Mouse (Mus musculus) kidney, embryonic 16.5 days (tissue): Measurements from ENCODE around the gene Npb. TPM values are rescaled to one million over a fixed set of nuclear protein-coding genes. Genes with fewer than 3 reads are reported as not detected.

Source experiments
- ATAC-seq: fragments of 200-750 bp; cut with Nextera tagmentation; 2 replicates; pipeline ENCODE4 v1.8.0; 2017; ENCODE audit warnings: moderate TSS enrichment; ENCODE audit not compliant: low FRiP score, low TSS enrichment
- H3K27ac ChIP-seq: fragments of 300-500 bp; sonication (generic); 2 replicates; pipeline ENCODE4 v1.5.1; 2014; ENCODE audit warnings: low read length
- H3K27me3 ChIP-seq: fragments of 300-500 bp; sonication (generic); 2 replicates; pipeline ENCODE4 v1.6.1; 2014; ENCODE audit warnings: low read length, control low read depth, mixed read lengths; ENCODE audit not compliant: insufficient read depth
- H3K36me3 ChIP-seq: fragments of 300-500 bp; sonication (generic); 2 replicates; pipeline ENCODE4 v1.6.1; 2014; ENCODE audit warnings: low read length, control low read depth, mixed read lengths; ENCODE audit not compliant: insufficient read depth
- H3K4me1 ChIP-seq: fragments of 300-500 bp; sonication (generic); 2 replicates; pipeline ENCODE4 v1.6.1; 2014; ENCODE audit warnings: low read length, control low read depth, mixed read lengths; ENCODE audit not compliant: insufficient read depth
- H3K4me2 ChIP-seq: fragments of 300-500 bp; sonication (generic); replicated peaks from 2 replicates; pipeline ENCODE4 v1.6.1; 2014; ENCODE audit warnings: low read depth, low read length
- H3K4me3 ChIP-seq: fragments of 300-500 bp; sonication (generic); 2 replicates; pipeline ENCODE4 v1.5.1; 2014; ENCODE audit warnings: mild to moderate bottlenecking, low read length
- H3K9ac ChIP-seq: fragments of 300-500 bp; sonication (generic); replicated peaks from 2 replicates; pipeline ENCODE4 v1.6.1; 2014; ENCODE audit warnings: low read length
- H3K9me3 ChIP-seq: fragments of 300-500 bp; sonication (generic); 2 replicates; pipeline ENCODE4 v1.6.1; 2016; ENCODE audit warnings: low read length, control low read depth
- WGBS: fragments of 180-500 bp; shearing (Covaris S2); extraction: QIAGEN DNeasy Blood & Tissue Kit; methylation state at CpG from one replicate; pipeline ENCODE4 v1.1.7; 2014; 5-methylcytosine and 5-hydroxymethylcytosine counted together
- polyA plus RNA-seq: library from polyadenylated mRNA; unstranded; fragments of >200 nt; fragmentation: Nextera tagmentation; extraction: Ambion mirVana; gene quantifications from 2 replicates; pipeline ENCODE4 v1.2.1, GENCODE M21; 2015

Gene Npb
- polyA plus RNA-seq, 1 experiment from 2014 or later = 27.7 TPM

DNA sequence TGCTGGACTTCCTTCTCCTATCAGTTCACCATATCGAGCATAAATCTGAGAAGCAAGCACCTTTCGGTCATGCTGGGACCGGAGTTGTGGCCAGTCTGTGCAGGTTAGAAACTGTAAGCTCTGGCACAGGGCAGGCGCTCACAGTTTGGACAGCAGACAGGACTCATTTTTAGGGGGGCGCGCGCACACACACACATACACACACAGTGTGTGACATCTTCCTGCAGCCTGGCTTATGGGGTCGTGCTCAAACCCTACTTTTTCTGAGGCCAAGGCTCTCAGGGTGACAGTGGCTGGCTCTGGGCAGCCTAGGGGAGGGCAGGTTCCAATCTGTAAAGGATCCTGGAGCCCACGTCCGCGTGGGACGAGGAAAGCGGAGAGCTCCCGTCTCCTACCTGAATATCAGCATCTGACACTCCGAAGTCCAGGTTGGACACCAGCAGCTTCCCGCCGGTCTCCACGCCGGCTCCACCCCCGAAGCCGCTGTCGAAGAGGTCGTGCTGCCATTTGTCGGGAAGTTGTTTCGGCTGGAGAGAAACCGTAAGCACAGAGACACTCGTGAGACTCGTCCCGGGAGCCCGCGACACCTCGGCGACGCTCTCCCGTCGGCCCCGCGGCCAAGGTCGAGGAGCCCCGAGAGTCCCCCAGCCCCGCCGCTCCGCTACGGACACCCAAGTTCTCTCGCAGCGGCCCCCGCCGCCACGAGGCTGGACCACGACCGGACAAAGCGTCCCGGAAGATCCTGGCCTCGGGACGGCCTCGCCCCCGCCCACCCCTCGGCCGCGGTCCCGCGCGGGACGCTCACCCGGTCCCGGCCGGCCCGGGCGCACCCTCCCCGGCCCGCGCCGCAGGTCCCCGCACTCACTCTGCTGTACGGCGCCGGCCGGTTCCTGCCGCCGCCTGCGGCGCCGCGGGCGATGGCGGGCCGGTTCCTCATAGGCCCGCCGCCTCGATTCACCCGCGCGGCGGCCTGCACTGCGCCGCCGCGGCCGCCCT, 10.7 kb upstream of the Npb start:
- no peaks in the 10 kb centered on the region for H3K9me3 ChIP-seq
- no peaks in the 10 kb centered on the region for H3K27me3 ChIP-seq
- H3K4me3 ChIP-seq = peak overlapping the region; percentile 91
- 3% methylated on average over 91 of the region's 99 CpGs for WGBS
- H3K9ac ChIP-seq = peak overlapping the region; percentile 97
- peak; percentile 75 for ATAC-seq
- peak overlapping the region; percentile 92 for H3K4me2 ChIP-seq
- peaks cover 51% of the 10 kb centered on the region for H3K36me3 ChIP-seq
- H3K4me1 ChIP-seq = peaks cover 18% of the 10 kb centered on the region
- peak overlapping the region; percentile 84 for H3K27ac ChIP-seq

DNA sequence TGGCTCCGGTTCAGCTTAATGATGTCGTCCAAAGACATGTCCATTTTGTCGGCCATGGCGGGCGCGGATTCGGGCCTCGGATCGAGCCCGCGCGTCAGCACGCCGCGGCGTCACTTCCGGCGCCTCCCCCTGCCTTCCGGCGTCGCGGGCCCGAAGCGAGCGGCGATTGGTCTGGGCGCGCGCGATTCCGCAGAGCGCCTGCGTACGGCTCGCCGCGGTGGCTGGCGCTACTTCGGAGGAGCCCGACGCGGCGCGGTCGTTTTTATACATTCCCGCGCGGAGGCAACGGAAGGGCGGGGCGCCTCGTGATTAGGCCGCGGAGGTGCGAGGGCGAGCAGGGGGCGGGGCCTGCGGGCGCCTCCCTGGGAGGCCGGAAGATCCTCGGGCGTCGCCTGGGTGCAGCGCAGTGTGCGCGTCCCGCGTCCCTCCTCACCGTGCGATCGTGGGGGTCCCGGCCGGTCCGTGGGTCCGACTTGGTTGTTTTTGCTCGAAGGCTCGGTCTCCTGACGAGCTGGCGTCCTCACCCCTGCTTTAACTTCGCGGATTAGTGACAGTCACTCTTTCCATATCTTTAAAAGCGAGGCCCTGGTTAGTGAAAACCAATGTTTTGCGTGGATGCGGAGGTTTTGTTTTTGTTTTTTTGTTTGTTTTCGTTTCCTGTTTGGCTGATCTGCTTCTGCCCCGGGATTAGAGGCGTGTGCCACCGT, 9.8 kb upstream of the Npb start, which contains the start of the genes Alyref and Anapc11:
Gene Alyref (minus strand): TSS at position 83 of the 707 bp plus-strand sequence.
Gene Anapc11 (plus strand): TSS at position 139 of the 707 bp plus-strand sequence.
- Histone ChIP-seq H3K4me3 (peak within 1 kb of the TSS; percentile 91), H3K27ac (peak within 1 kb of the TSS; percentile 84), H3K27me3 (no peaks in the 10 kb centered on the region), H3K4me1 (peaks cover 18% of the 10 kb centered on the region), H3K4me2 (peak within 1 kb of the TSS; percentile 92), H3K36me3 (peaks cover 50% of the 10 kb centered on the region), H3K9ac (peak within 1 kb of the TSS; percentile 97), H3K9me3 (no peaks in the 10 kb centered on the region)
- ATAC-seq = peak; percentile 98
- WGBS = under 1% methylated on average over 85 of the region's 88 CpGs

DNA sequence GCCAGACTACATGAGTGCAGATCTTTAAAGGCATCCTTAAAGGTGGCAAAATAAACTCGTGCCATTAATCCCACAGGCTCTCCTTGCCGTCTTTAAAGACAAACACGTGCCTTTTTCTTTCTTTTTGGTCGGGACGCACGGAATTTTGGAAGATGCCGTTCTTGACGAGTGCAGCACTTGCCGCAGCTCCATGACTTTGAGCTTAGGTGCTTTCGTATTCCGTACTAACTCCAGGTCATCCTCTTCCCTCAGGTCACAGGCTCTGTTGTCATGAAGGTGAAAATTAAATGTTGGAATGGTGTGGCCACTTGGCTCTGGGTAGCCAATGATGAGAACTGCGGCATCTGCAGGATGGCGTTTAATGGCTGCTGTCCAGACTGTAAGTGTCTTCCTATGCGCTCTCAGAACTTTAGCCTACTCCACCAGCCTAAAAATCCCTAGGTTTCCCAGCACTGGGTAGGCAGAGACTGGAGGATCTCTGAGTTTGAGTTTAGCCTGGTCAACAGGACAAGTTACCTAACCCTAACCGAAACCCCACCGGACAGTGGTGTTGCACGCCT, 9.2 kb upstream of the Npb start:
- no peaks in the 10 kb centered on the region for H3K27me3 ChIP-seq
- 41% methylated on average over 17 of the region's 17 CpGs for WGBS
- peak overlapping the region; percentile 82 for H3K27ac ChIP-seq
- no peak for ATAC-seq
- H3K36me3 ChIP-seq = peaks cover 46% of the 10 kb centered on the region
- H3K4me2 ChIP-seq = peak overlapping the region; percentile 84
- H3K4me1 ChIP-seq = peaks cover 18% of the 10 kb centered on the region
- H3K4me3 ChIP-seq = peak overlapping the region; percentile 91
- peak overlapping the region; percentile 97 for H3K9ac ChIP-seq
- no peaks in the 10 kb centered on the region for H3K9me3 ChIP-seq

DNA sequence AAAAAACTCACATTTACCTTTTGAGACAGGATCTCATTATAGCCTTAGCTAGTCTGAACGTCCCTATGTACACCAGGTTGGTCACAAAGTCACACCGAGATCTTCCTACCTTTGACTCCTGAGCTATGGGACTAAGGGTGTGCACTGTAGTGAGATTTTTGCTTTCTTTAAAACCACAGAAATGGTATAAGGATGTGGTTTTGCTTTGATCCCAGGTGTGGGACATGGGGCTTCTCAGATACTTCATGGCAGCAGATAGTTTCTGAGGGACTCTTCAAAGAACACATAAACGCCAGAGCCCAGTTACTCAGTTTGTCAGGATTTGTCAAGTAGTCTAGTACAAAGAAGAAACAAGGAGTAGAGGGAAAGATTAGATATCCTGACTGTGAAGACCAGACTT, 7.6 kb upstream of the Npb start:
- H3K4me1 ChIP-seq = peaks cover 18% of the 10 kb centered on the region
- 95% methylated on average over 3 of the region's 3 CpGs for WGBS
- no peak overlapping the region for H3K27ac ChIP-seq
- no peak for ATAC-seq
- no peak overlapping the region for H3K4me2 ChIP-seq
- no peaks in the 10 kb centered on the region for H3K9me3 ChIP-seq
- H3K36me3 ChIP-seq = peaks cover 41% of the 10 kb centered on the region
- no peaks in the 10 kb centered on the region for H3K27me3 ChIP-seq
- H3K9ac ChIP-seq = no peak overlapping the region
- no peak overlapping the region for H3K4me3 ChIP-seq

DNA sequence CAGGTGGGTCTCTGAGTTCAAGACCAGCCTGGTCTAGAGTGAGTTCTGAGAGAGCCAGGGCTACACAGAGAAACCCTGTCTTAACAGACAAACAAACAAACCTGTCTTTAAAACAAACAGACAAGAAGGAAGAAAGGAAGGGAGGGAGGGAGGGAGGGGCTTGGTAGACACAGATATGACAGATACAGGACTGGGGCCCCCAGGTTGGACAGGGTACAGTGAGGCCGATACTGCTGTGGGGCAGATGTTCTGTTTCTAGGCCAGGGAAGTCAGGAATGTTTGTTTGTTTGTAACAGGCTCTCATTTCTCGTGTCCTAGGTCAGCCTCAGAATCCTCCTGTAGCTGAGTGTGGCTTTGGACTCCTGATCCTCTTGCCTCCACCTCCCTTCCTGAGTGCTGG, 4.7 kb upstream of the Npb start:
- no peak overlapping the region for H3K4me2 ChIP-seq
- H3K27ac ChIP-seq = no peak overlapping the region
- peaks cover 33% of the 10 kb centered on the region for H3K36me3 ChIP-seq
- H3K9ac ChIP-seq = no peak overlapping the region
- 81% methylated on average over 2 of the region's 2 CpGs for WGBS
- H3K4me3 ChIP-seq = no peak overlapping the region
- no peaks in the 10 kb centered on the region for H3K27me3 ChIP-seq
- no peaks in the 10 kb centered on the region for H3K9me3 ChIP-seq
- ATAC-seq = no peak
- H3K4me1 ChIP-seq = peaks cover 22% of the 10 kb centered on the region

DNA sequence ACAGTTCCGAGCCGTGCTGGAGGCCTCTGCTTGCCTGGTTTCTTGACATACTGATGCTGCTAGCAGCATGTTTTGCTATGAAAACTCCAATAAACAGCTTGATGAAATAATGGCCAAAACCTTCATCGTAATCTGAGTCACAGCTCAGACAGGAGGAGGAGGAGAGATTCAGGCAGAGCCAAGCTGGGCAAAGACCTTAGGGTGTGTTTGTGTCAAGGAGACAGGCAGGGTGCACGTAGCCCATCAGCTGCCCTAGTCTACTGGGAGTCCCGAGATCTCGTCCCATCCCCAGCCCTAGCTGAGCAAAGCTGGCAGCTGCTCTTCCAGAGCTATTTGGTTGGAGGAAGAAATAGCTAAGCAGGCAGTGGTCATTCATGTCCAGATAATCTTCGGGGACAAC, 2.6 kb upstream of the Npb start:
- Histone ChIP-seq H3K4me2 (no peak overlapping the region), H3K36me3 (peaks cover 34% of the 10 kb centered on the region), H3K27ac (no peak overlapping the region), H3K9me3 (no peaks in the 10 kb centered on the region), H3K27me3 (no peaks in the 10 kb centered on the region), H3K9ac (no peak overlapping the region), H3K4me3 (no peak overlapping the region), H3K4me1 (peaks cover 25% of the 10 kb centered on the region)
- 88% methylated on average over 7 of the region's 7 CpGs for WGBS
- ATAC-seq = no peak

DNA sequence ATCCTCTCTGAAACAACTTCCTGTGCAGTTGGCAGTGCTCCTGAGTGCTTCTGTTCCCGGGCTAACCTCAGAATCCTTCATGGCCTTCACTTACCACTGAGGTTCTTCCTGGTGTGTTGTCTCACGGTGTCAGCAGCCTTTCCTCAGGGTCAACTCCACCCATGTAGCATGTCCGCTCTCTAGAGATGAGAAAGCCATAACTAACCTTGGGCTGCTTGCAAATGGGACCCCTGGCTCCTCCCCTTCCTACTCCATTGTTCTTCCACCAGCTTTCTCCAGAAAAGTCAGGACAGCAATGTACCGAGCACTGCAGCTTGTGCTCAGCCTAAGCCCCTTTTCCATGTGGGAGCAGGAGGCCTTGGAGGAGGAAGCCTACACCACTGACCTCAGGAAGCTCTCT, 1.5 kb upstream of the Npb start:
- no peaks in the 10 kb centered on the region for H3K9me3 ChIP-seq
- no peak for ATAC-seq
- H3K4me2 ChIP-seq = no peak overlapping the region
- no peak overlapping the region for H3K9ac ChIP-seq
- peaks cover 36% of the 10 kb centered on the region for H3K36me3 ChIP-seq
- H3K4me1 ChIP-seq = peaks cover 25% of the 10 kb centered on the region
- H3K27me3 ChIP-seq = no peaks in the 10 kb centered on the region
- no peak overlapping the region for H3K4me3 ChIP-seq
- 72% methylated on average over 4 of the region's 4 CpGs for WGBS
- H3K27ac ChIP-seq = no peak overlapping the region; the same call in 1 of the 2 replicates

DNA sequence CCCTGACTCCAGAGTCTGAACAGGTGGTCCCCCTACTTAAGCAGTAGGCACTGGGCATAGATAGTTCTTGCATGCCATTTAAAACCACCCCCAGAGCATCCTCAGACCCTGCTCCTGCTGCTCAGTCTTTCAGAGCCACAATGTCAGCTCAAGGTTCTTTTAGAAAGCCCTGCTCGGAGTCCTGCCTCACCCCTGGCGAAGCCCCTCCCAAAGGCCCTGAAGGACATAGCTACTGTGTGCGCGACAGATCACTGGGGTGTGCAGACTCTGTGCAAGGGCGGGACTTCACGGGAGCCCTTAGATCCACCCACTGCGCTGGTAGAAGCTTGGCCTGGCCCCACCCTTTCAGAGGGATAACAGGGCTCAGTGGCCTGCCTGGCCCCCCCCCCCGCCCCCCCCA, 973 bp downstream of the Npb start:
- peaks cover 38% of the 10 kb centered on the region for H3K36me3 ChIP-seq
- ATAC-seq = peak; percentile 72
- peak overlapping the region; percentile 51; the same call in 1 of the 2 replicates for H3K27ac ChIP-seq
- no peaks in the 10 kb centered on the region for H3K9me3 ChIP-seq
- H3K9ac ChIP-seq = peak overlapping the region; percentile 69
- H3K4me3 ChIP-seq = peak overlapping the region; percentile 44
- WGBS = 34% methylated on average over 8 of the region's 8 CpGs
- peak overlapping the region; percentile 74 for H3K4me2 ChIP-seq
- no peaks in the 10 kb centered on the region for H3K27me3 ChIP-seq
- H3K4me1 ChIP-seq = peaks cover 25% of the 10 kb centered on the region

DNA sequence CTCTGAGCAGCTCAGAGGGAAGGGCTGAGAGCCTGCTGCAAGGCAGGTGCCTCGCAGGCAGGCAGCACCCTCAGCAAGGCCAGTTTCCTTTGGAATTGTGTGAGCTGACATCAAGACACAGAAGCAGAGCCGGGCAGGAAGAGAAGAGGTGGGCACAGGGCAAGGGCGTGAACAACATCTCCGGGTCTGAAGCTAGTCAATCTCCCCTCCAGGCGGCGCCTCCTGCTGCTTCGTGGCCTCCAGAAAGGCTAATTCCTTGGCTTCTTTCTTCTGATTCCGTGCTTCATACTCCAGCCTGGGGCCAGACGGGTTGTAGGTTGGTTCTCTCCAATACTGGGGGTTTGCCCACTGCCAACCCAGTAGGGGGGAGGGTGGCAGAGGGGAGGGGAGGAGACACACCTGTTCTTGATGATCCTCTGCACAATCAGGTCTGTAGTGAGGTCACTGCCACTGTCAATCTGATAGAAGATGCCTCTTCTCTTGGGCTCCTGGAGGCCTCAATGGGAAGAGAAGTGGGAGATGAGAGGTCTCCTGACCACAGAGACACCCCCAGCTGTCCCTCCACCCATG, 2.3 kb downstream of the Npb start:
- Histone ChIP-seq H3K4me3 (no peak overlapping the region), H3K9me3 (no peaks in the 10 kb centered on the region), H3K27ac (no peak overlapping the region), H3K9ac (no peak overlapping the region), H3K4me1 (peaks cover 25% of the 10 kb centered on the region), H3K36me3 (peaks cover 32% of the 10 kb centered on the region), H3K4me2 (no peak overlapping the region), H3K27me3 (no peaks in the 10 kb centered on the region)
- WGBS = 81% methylated on average over 9 of the region's 9 CpGs
- ATAC-seq = no peak
